Mouse (Mus musculus): ENCODE measurements around the gene Pdik1l. TPM values are rescaled to one million over a fixed set of nuclear protein-coding genes. Genes with fewer than 3 reads are reported as not detected.
A peak's percentile ranks its signal among the peaks of the same experiment; 100 is the strongest.

The Pdik1l gene
- polyA plus RNA-seq (2014; fragmentation: Nextera tagmentation; extraction: Ambion mirVana) = 18.5 and 19.6 TPM in 2 replicates

DNA sequence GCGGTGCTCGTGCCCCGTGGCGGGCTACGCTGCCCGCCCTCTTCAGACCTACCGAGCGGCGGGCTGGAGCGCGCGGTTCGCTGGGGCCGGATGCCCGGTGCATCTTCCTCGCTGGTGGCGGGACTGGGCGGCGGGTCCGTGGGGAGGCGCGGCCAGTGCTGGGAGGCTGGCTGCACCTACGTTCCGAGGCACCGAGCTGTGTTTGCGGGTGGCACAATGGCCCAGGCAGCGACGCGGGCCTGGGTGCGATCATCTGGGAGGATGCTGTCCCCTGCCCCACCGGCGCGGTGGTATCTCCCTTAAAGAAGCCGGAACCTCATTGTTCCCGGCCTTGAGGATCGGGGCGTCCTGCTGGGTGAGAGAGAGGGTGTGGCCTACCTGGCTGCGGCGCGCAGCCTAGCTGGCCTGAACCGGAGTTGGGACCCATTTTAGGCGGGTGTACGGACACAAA is at the start of gene Pdik1l:
Pdik1l (minus strand) TSS at position 321 of the 451 bp plus-strand sequence.
- Histone ChIP-seq H3K4me2 (ENCODE audit: low read depth, low read length) (peak within 1 kb of the TSS; percentile 94), H3K9ac (ENCODE audit: low read depth, low read length) (peak within 1 kb of the TSS; percentile 98), H3K4me3 (ENCODE audit: low read depth, low read length) (peak within 1 kb of the TSS; percentile 98), H3K36me3 (ENCODE audit: control insufficient read depth, insufficient read depth, low read length) (peaks cover 15% of the 10 kb centered on the region), H3K9me3 (ENCODE audit: control insufficient read depth, low read length) (no peaks in the 10 kb centered on the region), H3K27ac (replicated peaks; ENCODE audit: low read depth, low read length) (peak within 1 kb of the TSS; percentile 99), H3K4me1 (ENCODE audit: control insufficient read depth, insufficient read depth, low read length) (peaks cover 15% of the 10 kb centered on the region), H3K27me3 (replicated peaks; ENCODE audit: control insufficient read depth, insufficient read depth, low read length) (no peaks in the 10 kb centered on the region)
- ATAC-seq (ENCODE audit: low read depth) (peak; percentile 81), DNase-seq (ENCODE audit: low spot score) (peak; percentile 93)
- under 1% methylated on average over 17 of the region's 43 CpGs for WGBS

DNA sequence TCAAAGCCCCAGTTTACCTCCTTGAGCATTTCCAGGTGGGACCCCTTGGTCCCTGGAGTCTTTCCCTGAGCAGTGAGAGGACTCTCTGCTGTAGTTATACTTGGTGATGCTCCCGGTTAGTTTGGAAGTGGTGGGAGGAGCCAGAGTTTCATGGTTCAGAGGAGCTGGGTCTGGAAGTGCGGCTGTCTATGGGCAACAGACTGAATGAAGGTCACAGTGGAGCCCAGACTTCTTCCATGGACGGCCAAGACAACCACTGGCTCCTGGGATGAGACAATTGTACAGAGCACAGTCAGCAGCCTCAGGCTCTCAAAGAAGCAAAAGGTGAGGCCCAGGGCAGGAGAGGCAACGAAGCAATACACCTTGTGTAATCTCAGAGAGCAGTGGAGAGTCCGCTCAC is 42.6 kb upstream of the Pdik1l start:
- WGBS = 67% methylated on average over 5 of the region's 5 CpGs
- Histone ChIP-seq H3K4me2 (ENCODE audit: low read depth, low read length) (no peak overlapping the region), H3K4me1 (ENCODE audit: control insufficient read depth, insufficient read depth, low read length) (no peaks in the 10 kb centered on the region), H3K27ac (replicated peaks; ENCODE audit: low read depth, low read length) (no peak overlapping the region), H3K9ac (ENCODE audit: low read depth, low read length) (no peak overlapping the region), H3K36me3 (ENCODE audit: control insufficient read depth, insufficient read depth, low read length) (no peaks in the 10 kb centered on the region), H3K4me3 (ENCODE audit: low read depth, low read length) (no peak overlapping the region), H3K27me3 (replicated peaks; ENCODE audit: control insufficient read depth, insufficient read depth, low read length) (no peaks in the 10 kb centered on the region), H3K9me3 (ENCODE audit: control insufficient read depth, low read length) (no peaks in the 10 kb centered on the region)
- DNase-seq (ENCODE audit: low spot score) (no peak), ATAC-seq (ENCODE audit: low read depth) (no peak)

DNA sequence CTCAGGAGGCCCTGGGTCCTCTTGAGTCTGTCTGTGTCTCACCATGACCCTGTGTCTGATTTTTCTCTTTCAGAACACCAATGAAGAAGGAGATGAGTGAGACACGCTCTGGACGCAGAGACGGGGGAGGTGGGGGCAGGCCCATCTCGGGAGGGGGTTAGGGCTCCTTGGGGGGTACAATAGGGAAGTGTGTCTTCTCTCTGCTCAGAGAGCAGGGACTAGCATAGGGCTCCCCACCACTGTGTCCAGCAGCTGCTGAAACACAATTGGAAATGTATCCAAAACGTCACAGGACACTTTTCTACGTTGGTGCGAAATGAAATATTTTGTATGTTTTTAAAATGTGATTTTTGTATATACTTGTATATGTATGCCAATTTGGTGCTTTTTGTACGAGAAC is 41.1 kb upstream of the Pdik1l start:
- Histone ChIP-seq H3K9me3 (ENCODE audit: control insufficient read depth, low read length) (no peaks in the 10 kb centered on the region), H3K4me3 (ENCODE audit: low read depth, low read length) (no peak overlapping the region), H3K4me1 (ENCODE audit: control insufficient read depth, insufficient read depth, low read length) (no peaks in the 10 kb centered on the region), H3K27me3 (replicated peaks; ENCODE audit: control insufficient read depth, insufficient read depth, low read length) (no peaks in the 10 kb centered on the region), H3K27ac (replicated peaks; ENCODE audit: low read depth, low read length) (no peak overlapping the region), H3K36me3 (ENCODE audit: control insufficient read depth, insufficient read depth, low read length) (no peaks in the 10 kb centered on the region), H3K9ac (ENCODE audit: low read depth, low read length) (no peak overlapping the region), H3K4me2 (ENCODE audit: low read depth, low read length) (no peak overlapping the region)
- ATAC-seq (ENCODE audit: low read depth) (no peak), DNase-seq (ENCODE audit: low spot score) (no peak)
- 82% methylated on average over 8 of the region's 8 CpGs for WGBS

DNA sequence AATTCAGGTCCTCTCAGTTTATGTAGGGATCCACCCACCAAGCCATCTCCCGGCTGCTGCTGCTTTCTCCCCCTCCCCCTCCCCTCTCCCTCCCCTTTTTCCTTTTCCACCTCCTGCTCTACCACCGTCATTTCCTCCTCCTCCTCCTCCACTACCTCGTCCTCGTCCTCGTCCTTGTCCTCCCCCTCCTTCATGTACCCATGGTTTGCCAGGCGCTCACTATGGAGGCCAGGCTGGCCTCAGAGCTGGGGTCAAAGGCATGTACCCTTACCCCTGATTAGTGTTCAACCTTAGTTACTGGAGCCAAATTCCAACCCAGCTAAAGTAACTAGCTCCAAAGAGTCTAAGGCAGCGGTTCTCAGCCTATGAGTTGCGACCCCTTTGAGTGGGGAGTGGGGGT is 40.5 kb upstream of the Pdik1l start:
- H3K4me3 ChIP-seq (ENCODE audit: low read depth, low read length) = no peak overlapping the region
- H3K4me1 ChIP-seq (ENCODE audit: control insufficient read depth, insufficient read depth, low read length) = no peaks in the 10 kb centered on the region
- no peak for DNase-seq (ENCODE audit: low spot score)
- no peak for ATAC-seq (ENCODE audit: low read depth)
- H3K27me3 ChIP-seq (replicated peaks; ENCODE audit: control insufficient read depth, insufficient read depth, low read length) = no peaks in the 10 kb centered on the region
- no peaks in the 10 kb centered on the region for H3K36me3 ChIP-seq (ENCODE audit: control insufficient read depth, insufficient read depth, low read length)
- no peaks in the 10 kb centered on the region for H3K9me3 ChIP-seq (ENCODE audit: control insufficient read depth, low read length)
- H3K4me2 ChIP-seq (ENCODE audit: low read depth, low read length) = no peak overlapping the region
- no peak overlapping the region for H3K9ac ChIP-seq (ENCODE audit: low read depth, low read length)
- H3K27ac ChIP-seq (replicated peaks; ENCODE audit: low read depth, low read length) = no peak overlapping the region
- 51% methylated on average over 8 of the region's 8 CpGs for WGBS

DNA sequence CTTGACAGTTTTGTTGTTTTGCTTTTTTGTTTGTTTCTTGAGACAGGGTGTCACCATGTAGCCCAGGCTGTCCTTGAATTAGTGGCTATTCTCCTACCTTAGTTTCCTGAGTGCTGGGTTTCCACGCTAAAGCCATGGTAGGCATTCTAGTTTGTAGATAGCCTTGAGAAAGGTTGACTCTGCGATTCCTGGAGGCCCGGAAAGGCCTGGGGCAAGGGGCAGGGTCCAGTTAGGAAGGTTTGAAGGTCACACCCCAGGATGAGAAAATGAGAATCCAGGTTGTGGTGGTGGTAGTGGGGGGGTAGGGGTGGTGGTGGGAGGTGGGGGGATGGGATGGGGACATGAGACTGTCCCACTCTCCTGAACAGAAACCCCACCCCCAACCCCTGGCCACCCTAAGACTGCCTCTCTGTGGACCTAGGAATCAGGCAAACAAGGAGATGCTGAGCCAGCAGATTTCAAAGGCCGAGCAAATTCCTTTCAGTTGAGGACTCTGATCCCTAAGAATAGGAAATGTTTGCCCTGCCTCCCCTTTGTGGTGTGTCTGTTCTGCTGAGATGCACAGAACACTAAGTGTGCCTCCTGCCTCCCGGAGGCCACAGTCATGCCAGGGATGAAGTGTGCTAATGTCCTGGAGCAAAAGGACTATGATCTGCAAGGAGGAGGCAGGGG is 39.3 kb upstream of the Pdik1l start:
- DNase-seq (ENCODE audit: low spot score) (no peak), ATAC-seq (ENCODE audit: low read depth) (no peak)
- Histone ChIP-seq H3K9me3 (ENCODE audit: control insufficient read depth, low read length) (no peaks in the 10 kb centered on the region), H3K36me3 (ENCODE audit: control insufficient read depth, insufficient read depth, low read length) (no peaks in the 10 kb centered on the region), H3K27me3 (replicated peaks; ENCODE audit: control insufficient read depth, insufficient read depth, low read length) (no peaks in the 10 kb centered on the region), H3K4me1 (ENCODE audit: control insufficient read depth, insufficient read depth, low read length) (no peaks in the 10 kb centered on the region), H3K4me3 (ENCODE audit: low read depth, low read length) (no peak overlapping the region), H3K9ac (ENCODE audit: low read depth, low read length) (no peak overlapping the region), H3K27ac (replicated peaks; ENCODE audit: low read depth, low read length) (no peak overlapping the region), H3K4me2 (ENCODE audit: low read depth, low read length) (no peak overlapping the region)
- 61% methylated on average over 5 of the region's 5 CpGs for WGBS

DNA sequence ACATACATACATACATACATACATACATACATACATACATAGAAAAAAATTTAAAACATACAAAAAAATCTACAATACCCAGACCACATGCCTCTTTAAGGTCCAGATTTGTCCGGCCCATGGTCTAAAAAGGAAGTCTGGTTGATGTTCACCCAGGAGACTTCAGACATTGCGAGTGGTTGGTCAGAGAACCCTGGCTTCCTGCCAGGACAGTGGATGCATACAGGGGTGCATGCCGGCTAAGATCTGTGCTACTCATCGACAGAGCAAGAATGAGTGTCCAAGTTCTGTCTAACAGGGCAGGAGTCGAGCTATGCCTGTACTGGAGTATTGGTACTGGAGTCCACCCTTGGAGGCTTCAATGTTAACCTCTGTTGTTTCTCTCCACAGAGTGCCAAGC is 37.0 kb upstream of the Pdik1l start:
- DNase-seq (ENCODE audit: low spot score) = no peak
- H3K4me1 ChIP-seq (ENCODE audit: control insufficient read depth, insufficient read depth, low read length) = no peaks in the 10 kb centered on the region
- H3K27ac ChIP-seq (replicated peaks; ENCODE audit: low read depth, low read length) = no peak overlapping the region
- ATAC-seq (ENCODE audit: low read depth) = no peak
- H3K9me3 ChIP-seq (ENCODE audit: control insufficient read depth, low read length) = no peaks in the 10 kb centered on the region
- H3K27me3 ChIP-seq (replicated peaks; ENCODE audit: control insufficient read depth, insufficient read depth, low read length) = no peaks in the 10 kb centered on the region
- H3K36me3 ChIP-seq (ENCODE audit: control insufficient read depth, insufficient read depth, low read length) = no peaks in the 10 kb centered on the region
- H3K4me2 ChIP-seq (ENCODE audit: low read depth, low read length) = no peak overlapping the region
- 56% methylated on average over 5 of the region's 5 CpGs for WGBS
- no peak overlapping the region for H3K9ac ChIP-seq (ENCODE audit: low read depth, low read length)
- no peak overlapping the region for H3K4me3 ChIP-seq (ENCODE audit: low read depth, low read length)

DNA sequence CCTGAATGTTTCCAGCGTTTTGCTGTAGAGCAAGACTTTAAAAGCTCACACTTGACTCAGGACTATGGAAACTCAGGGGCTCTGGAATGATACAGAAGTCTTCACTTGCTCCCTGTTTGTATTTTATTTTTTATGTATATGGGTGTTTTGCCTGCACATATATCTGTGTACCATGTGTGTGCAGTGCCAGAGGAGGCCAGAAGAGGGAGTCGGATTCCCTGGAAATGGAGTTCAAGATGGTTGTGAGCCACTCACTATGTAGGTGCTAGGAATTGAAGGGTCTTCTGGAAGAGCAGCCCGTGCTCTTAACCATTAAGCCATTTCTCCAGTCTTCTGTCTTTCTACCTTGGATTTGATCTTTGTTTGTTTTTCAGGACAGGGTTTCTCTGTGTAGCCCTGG is 33.8 kb upstream of the Pdik1l start:
- ATAC-seq (ENCODE audit: low read depth) (no peak), DNase-seq (ENCODE audit: low spot score) (no peak)
- no peaks in the 10 kb centered on the region for H3K36me3 ChIP-seq (ENCODE audit: control insufficient read depth, insufficient read depth, low read length)
- no peaks in the 10 kb centered on the region for H3K27me3 ChIP-seq (replicated peaks; ENCODE audit: control insufficient read depth, insufficient read depth, low read length)
- WGBS = 67% methylated on average over 3 of the region's 3 CpGs
- no peak overlapping the region for H3K9ac ChIP-seq (ENCODE audit: low read depth, low read length)
- no peak overlapping the region for H3K4me2 ChIP-seq (ENCODE audit: low read depth, low read length)
- no peak overlapping the region for H3K4me3 ChIP-seq (ENCODE audit: low read depth, low read length)
- no peak overlapping the region for H3K27ac ChIP-seq (replicated peaks; ENCODE audit: low read depth, low read length)
- no peaks in the 10 kb centered on the region for H3K4me1 ChIP-seq (ENCODE audit: control insufficient read depth, insufficient read depth, low read length)
- H3K9me3 ChIP-seq (ENCODE audit: control insufficient read depth, low read length) = no peaks in the 10 kb centered on the region

DNA sequence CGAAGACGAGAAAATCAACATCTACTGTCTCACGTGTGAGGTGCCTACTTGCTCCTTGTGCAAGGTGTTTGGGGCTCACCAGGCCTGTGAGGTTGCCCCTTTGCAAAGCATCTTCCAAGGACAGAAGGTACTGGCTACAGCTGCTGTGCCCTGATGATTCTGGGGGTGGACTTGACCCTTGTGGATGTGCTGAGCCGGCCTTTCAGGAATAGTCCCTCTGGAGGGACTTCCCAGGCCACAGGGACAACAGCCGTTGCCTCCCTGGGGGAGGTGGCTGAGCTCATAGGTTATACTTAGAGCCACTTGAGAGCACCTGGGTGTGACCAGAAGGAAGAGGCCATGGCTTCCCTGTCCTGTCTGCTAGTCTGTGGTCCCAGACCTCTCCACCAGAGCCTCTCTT is 32.0 kb upstream of the Pdik1l start:
- ATAC-seq (ENCODE audit: low read depth) (no peak), DNase-seq (ENCODE audit: low spot score) (no peak)
- H3K4me1 ChIP-seq (ENCODE audit: control insufficient read depth, insufficient read depth, low read length) = peaks cover 7% of the 10 kb centered on the region; the same call in 1 of the 2 replicates
- no peak overlapping the region for H3K27ac ChIP-seq (replicated peaks; ENCODE audit: low read depth, low read length)
- 69% methylated on average over 5 of the region's 5 CpGs for WGBS
- H3K27me3 ChIP-seq (replicated peaks; ENCODE audit: control insufficient read depth, insufficient read depth, low read length) = no peaks in the 10 kb centered on the region
- H3K4me2 ChIP-seq (ENCODE audit: low read depth, low read length) = no peak overlapping the region
- no peak overlapping the region for H3K9ac ChIP-seq (ENCODE audit: low read depth, low read length)
- H3K36me3 ChIP-seq (ENCODE audit: control insufficient read depth, insufficient read depth, low read length) = no peaks in the 10 kb centered on the region
- H3K4me3 ChIP-seq (ENCODE audit: low read depth, low read length) = no peak overlapping the region
- no peaks in the 10 kb centered on the region for H3K9me3 ChIP-seq (ENCODE audit: control insufficient read depth, low read length)

DNA sequence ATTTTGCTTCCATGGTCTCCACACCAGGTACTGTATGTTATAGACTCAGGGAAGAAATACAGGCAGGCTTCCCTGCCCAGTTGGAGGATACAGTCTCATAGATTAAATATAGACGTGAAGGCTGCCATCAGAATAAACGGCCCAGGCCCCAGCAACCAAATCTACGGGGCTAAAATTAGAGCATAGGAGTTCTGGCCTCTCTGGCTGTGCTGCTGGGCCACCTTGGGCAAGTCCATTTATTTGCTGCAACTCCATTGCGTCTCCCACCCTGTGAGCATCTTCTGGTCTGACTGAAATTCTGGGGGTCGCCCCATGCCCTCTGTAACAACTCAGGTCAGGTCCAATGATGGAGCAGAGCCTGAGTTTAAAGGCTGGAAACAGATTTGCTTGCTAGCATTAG is 31.4 kb upstream of the Pdik1l start:
- DNase-seq (ENCODE audit: low spot score) (no peak), ATAC-seq (ENCODE audit: low read depth) (no peak)
- no peaks in the 10 kb centered on the region for H3K9me3 ChIP-seq (ENCODE audit: control insufficient read depth, low read length)
- H3K27ac ChIP-seq (replicated peaks; ENCODE audit: low read depth, low read length) = no peak overlapping the region
- no peak overlapping the region for H3K9ac ChIP-seq (ENCODE audit: low read depth, low read length)
- no peaks in the 10 kb centered on the region for H3K27me3 ChIP-seq (replicated peaks; ENCODE audit: control insufficient read depth, insufficient read depth, low read length)
- no peak overlapping the region for H3K4me2 ChIP-seq (ENCODE audit: low read depth, low read length)
- H3K4me3 ChIP-seq (ENCODE audit: low read depth, low read length) = no peak overlapping the region
- no peaks in the 10 kb centered on the region for H3K36me3 ChIP-seq (ENCODE audit: control insufficient read depth, insufficient read depth, low read length)
- 86% methylated on average over 5 of the region's 5 CpGs for WGBS
- peaks cover 9% of the 10 kb centered on the region; the same call in 1 of the 2 replicates for H3K4me1 ChIP-seq (ENCODE audit: control insufficient read depth, insufficient read depth, low read length)

Measured in embryonic facial prominence, embryonic 14.5 days (tissue).